Mouse (Mus musculus) macrophage (primary cell): ENCODE data around the gene Iffo1. TPM values are rescaled to one million over a fixed set of nuclear protein-coding genes. Genes with fewer than 3 reads are reported as not detected.
"Not testable (repeated sequence)": the region's sequence is repeated elsewhere in the genome, so short reads cannot be mapped to it uniquely, and the experiment has no call there.

ENCODE experiments used
- H3K27ac ChIP-seq: fragments of 350-480 bp; formaldehyde crosslinking; 2 replicates; pipeline ENCODE4 v1.9.0; 2021
- H3K36me3 ChIP-seq: fragments of 350-480 bp; formaldehyde crosslinking; 2 replicates; pipeline ENCODE4 v1.9.0; 2021; ENCODE audit errors: inconsistent target
- H3K4me3 ChIP-seq: fragments of 350-480 bp; formaldehyde crosslinking; 2 replicates; pipeline ENCODE4 v1.9.0; 2021; ENCODE audit errors: inconsistent target
- H3K79me2 ChIP-seq: fragments of 350-480 bp; formaldehyde crosslinking; 2 replicates; pipeline ENCODE4 v1.9.0; 2021; ENCODE audit errors: inconsistent target
- WGBS: methylation state at CpG from one replicate; pipeline ENCODE4 v1.1.7; 2026; ENCODE audit warnings: inconsistent platforms; ENCODE audit not compliant: missing documents; 5-methylcytosine and 5-hydroxymethylcytosine counted together
- polyA plus RNA-seq: library from polyadenylated mRNA; stranded (reverse); fragments of 250-400 nt; gene quantifications from 3 replicates; pipeline ENCODE4 v1.2.4, GENCODE M21; 2018; ENCODE audit warnings: inconsistent platforms

The Iffo1 gene
- polyA plus RNA-seq, 1 experiment from 2014 or later: 18.2 TPM

GRCm38 (mm10) chr6:125160854-125161760, 16.1 kb downstream of the Iffo1 start:
- H3K36me3 ChIP-seq: peaks cover 39% of the 10 kb centered on the region; the same call in 1 of the 2 replicates
- H3K4me3 ChIP-seq: no peak overlapping the region
- 73% methylated on average over 21 of the region's 22 CpGs for WGBS
- H3K27ac ChIP-seq: no peak overlapping the region
- H3K79me2 ChIP-seq: peaks cover 30% of the 10 kb centered on the region

- Histone ChIP-seq H3K36me3 (peaks cover 34% of the 10 kb centered on the region; the same call in 1 of the 2 replicates), H3K79me2 (peaks cover 30% of the 10 kb centered on the region)
- not testable (repeated sequence) for H3K27ac ChIP-seq, H3K4me3 ChIP-seq
- 34% methylated on average over 3 of the region's 5 CpGs for WGBS
Measured at GRCm38 (mm10) chr6:125161971-125162370, 16.9 kb downstream of the Iffo1 start.

- not testable (repeated sequence) for H3K4me3 ChIP-seq, H3K27ac ChIP-seq
- 77% methylated on average over 6 of the region's 16 CpGs for WGBS
- peaks cover 30% of the 10 kb centered on the region for H3K79me2 ChIP-seq
- peaks cover 28% of the 10 kb centered on the region; the same call in 1 of the 2 replicates for H3K36me3 ChIP-seq
Measured at GRCm38 (mm10) chr6:125162615-125163305, 17.7 kb downstream of the Iffo1 start.

GRCm38 (mm10) chr6:125163801-125164657, 19.0 kb downstream of the Iffo1 start:
- H3K36me3 ChIP-seq: peaks cover 17% of the 10 kb centered on the region; the same call in 1 of the 2 replicates
- H3K4me3 ChIP-seq: peak overlapping the region; percentile 68
- WGBS: 13% methylated on average over 20 of the region's 20 CpGs
- H3K27ac ChIP-seq: peak overlapping the region; percentile 96
- peaks cover 30% of the 10 kb centered on the region for H3K79me2 ChIP-seq

- H3K4me3 ChIP-seq: peak overlapping the region; percentile 68
- H3K79me2 ChIP-seq: peaks cover 30% of the 10 kb centered on the region
- H3K27ac ChIP-seq: peak overlapping the region; percentile 96
- 1% methylated on average over 38 of the region's 39 CpGs for WGBS
- peaks cover 16% of the 10 kb centered on the region; the same call in 1 of the 2 replicates for H3K36me3 ChIP-seq
Measured at GRCm38 (mm10) chr6:125164672-125165327, 19.8 kb downstream of the Iffo1 start.

GRCm38 (mm10) chr6:125165328-125165891, 20.4 kb downstream of the Iffo1 start:
- H3K4me3 ChIP-seq: peak overlapping the region; percentile 68
- peaks cover 11% of the 10 kb centered on the region; the same call in 1 of the 2 replicates for H3K36me3 ChIP-seq
- WGBS: under 1% methylated on average over 30 of the region's 36 CpGs
- peak overlapping the region; percentile 96 for H3K27ac ChIP-seq
- H3K79me2 ChIP-seq: peaks cover 30% of the 10 kb centered on the region

GRCm38 (mm10) chr6:125166051-125166751, 21.2 kb downstream of the Iffo1 start, which contains the start of gene Gapdh:
Gene Gapdh (minus strand): TSS chr6:125166467.
- H3K36me3 ChIP-seq: peaks cover 4% of the 10 kb centered on the region; the same call in 1 of the 2 replicates
- peak within 1 kb of the TSS; percentile 68 for H3K4me3 ChIP-seq
- peak within 1 kb of the TSS; percentile 96 for H3K27ac ChIP-seq
- H3K79me2 ChIP-seq: peaks cover 30% of the 10 kb centered on the region
- under 1% methylated on average over 17 of the region's 18 CpGs for WGBS

GRCm38 (mm10) chr6:125166861-125167650, 22.0 kb downstream of the Iffo1 start:
- H3K4me3 ChIP-seq: peak overlapping the region; percentile 68
- peak overlapping the region; percentile 96 for H3K27ac ChIP-seq
- 43% methylated on average over 10 of the region's 10 CpGs for WGBS
- H3K36me3 ChIP-seq: no peaks in the 10 kb centered on the region; the same call in 1 of the 2 replicates
- peaks cover 30% of the 10 kb centered on the region for H3K79me2 ChIP-seq

GRCm38 (mm10) chr6:125168086-125168485, 23.0 kb downstream of the Iffo1 start:
- no peak overlapping the region for H3K27ac ChIP-seq
- peaks cover 23% of the 10 kb centered on the region for H3K79me2 ChIP-seq
- WGBS: 95% methylated on average over 14 of the region's 14 CpGs
- H3K4me3 ChIP-seq: no peak overlapping the region
- H3K36me3 ChIP-seq: no peaks in the 10 kb centered on the region; the same call in 1 of the 2 replicates

GRCm38 (mm10) chr6:125170194-125170593, 25.2 kb downstream of the Iffo1 start:
- Histone ChIP-seq H3K79me2 (peaks cover 2% of the 10 kb centered on the region), H3K27ac (no peak overlapping the region), H3K4me3 (no peak overlapping the region), H3K36me3 (peaks cover 5% of the 10 kb centered on the region; the same call in 1 of the 2 replicates)
- WGBS: 82% methylated on average over 6 of the region's 6 CpGs

- H3K36me3 ChIP-seq: peaks cover 12% of the 10 kb centered on the region; the same call in 1 of the 2 replicates
- H3K4me3 ChIP-seq: no peak overlapping the region
- H3K27ac ChIP-seq: no peak overlapping the region
- 94% methylated on average over 2 of the region's 2 CpGs for WGBS
- H3K79me2 ChIP-seq: no peaks in the 10 kb centered on the region
Measured at GRCm38 (mm10) chr6:125172474-125172873, 27.4 kb downstream of the Iffo1 start.

- WGBS: 96% methylated on average over 7 of the region's 7 CpGs
- Histone ChIP-seq H3K27ac (no peak overlapping the region), H3K4me3 (no peak overlapping the region), H3K79me2 (no peaks in the 10 kb centered on the region), H3K36me3 (peaks cover 12% of the 10 kb centered on the region; the same call in 1 of the 2 replicates)
Measured at GRCm38 (mm10) chr6:125173256-125173655, 28.2 kb downstream of the Iffo1 start.
